Mouse (Mus musculus) lung, postnatal 0 days (tissue): ENCODE measurements around the gene Aldh3a1. TPM values are rescaled to one million over a fixed set of nuclear protein-coding genes. Genes with fewer than 3 reads are reported as not detected.

Source experiments
- ATAC-seq: fragments of 200-750 bp; cut with Nextera tagmentation; 2 replicates; pipeline ENCODE4 v1.8.0; 2017; ENCODE audit warnings: moderate library complexity
- DNase-seq: peaks from one replicate; pipeline ENCODE4 v3.0.0-alpha.2; 2016; ENCODE audit warnings: low spot score
- H3K27ac ChIP-seq: fragments of 300-500 bp; sonication (generic); 2 replicates; pipeline ENCODE4 v1.5.1; 2014; ENCODE audit warnings: antibody characterized with exemption, mild to moderate bottlenecking, low read length, mixed read lengths
- H3K27me3 ChIP-seq: fragments of 300-500 bp; sonication (generic); replicated peaks from 2 replicates; pipeline ENCODE4 v1.6.1; 2014; ENCODE audit warnings: low read length, mixed read lengths; ENCODE audit not compliant: insufficient read depth
- H3K36me3 ChIP-seq: fragments of 300-500 bp; sonication (generic); 2 replicates; pipeline ENCODE4 v1.6.1; 2014; ENCODE audit warnings: low read length, mixed read lengths; ENCODE audit not compliant: insufficient read depth
- H3K4me1 ChIP-seq: fragments of 300-500 bp; sonication (generic); 2 replicates; pipeline ENCODE4 v1.6.1; 2014; ENCODE audit warnings: antibody characterized with exemption, low read depth, low read length, mixed read lengths; ENCODE audit not compliant: insufficient read depth
- H3K4me2 ChIP-seq: fragments of 300-500 bp; sonication (generic); replicated peaks from 2 replicates; pipeline ENCODE4 v1.6.1; 2014; ENCODE audit warnings: low read depth, mild to moderate bottlenecking, low read length, moderate library complexity, mixed read lengths
- H3K4me3 ChIP-seq: fragments of 300-500 bp; sonication (generic); 2 replicates; pipeline ENCODE4 v1.5.1; 2014; ENCODE audit warnings: low read depth, low read length
- H3K9ac ChIP-seq: fragments of 300-500 bp; sonication (generic); replicated peaks from 2 replicates; pipeline ENCODE4 v1.6.1; 2014; ENCODE audit warnings: low read depth, mild to moderate bottlenecking
- H3K9me3 ChIP-seq: fragments of 300-500 bp; sonication (generic); 2 replicates; pipeline ENCODE4 v1.6.1; 2016; ENCODE audit warnings: low read length, mixed read lengths
- CTCF ChIP-seq: IDR thresholded peaks from 2 replicates; pipeline ENCODE4 v1.5.1; 2016; ENCODE audit warnings: antibody characterized with exemption, mild to moderate bottlenecking
- EP300 ChIP-seq: IDR thresholded peaks from 2 replicates; pipeline ENCODE4 v1.6.1; 2016; ENCODE audit warnings: antibody characterized with exemption, mild to moderate bottlenecking, control low read depth
- WGBS: fragments of 180-500 bp; shearing (Covaris S2); extraction: QIAGEN DNeasy Blood & Tissue Kit; methylation state at CpG from one replicate; pipeline ENCODE4 v1.1.7; 2014; 5-methylcytosine and 5-hydroxymethylcytosine counted together
- polyA plus RNA-seq: library from polyadenylated mRNA; unstranded; fragments of >200 nt; fragmentation: Nextera tagmentation; extraction: Ambion mirVana; gene quantifications from 2 replicates; pipeline ENCODE4 v1.2.1, GENCODE M21; 2015

The Aldh3a1 gene
- polyA plus RNA-seq, 1 experiment from 2014 or later: 7.8 TPM

- Histone ChIP-seq H3K4me3 (no peak overlapping the region), H3K4me2 (no peak overlapping the region), H3K9ac (no peak overlapping the region), H3K27me3 (no peaks in the 10 kb centered on the region), H3K9me3 (no peaks in the 10 kb centered on the region), H3K27ac (no peak overlapping the region), H3K4me1 (no peaks in the 10 kb centered on the region), H3K36me3 (peaks cover 29% of the 10 kb centered on the region; the same call in 1 of the 2 replicates)
- no peak for TF ChIP-seq CTCF
- TF ChIP-seq EP300: no peak
- WGBS: 75% methylated on average over 7 of the region's 7 CpGs
- ATAC-seq (no peak), DNase-seq (no peak)
Measured at GRCm38 (mm10) chr11:61244406-61244805, 37.1 kb downstream of the Aldh3a1 start.

- Histone ChIP-seq H3K27me3 (no peaks in the 10 kb centered on the region), H3K36me3 (peaks cover 74% of the 10 kb centered on the region), H3K9me3 (no peaks in the 10 kb centered on the region), H3K9ac (no peak overlapping the region), H3K4me1 (no peaks in the 10 kb centered on the region), H3K4me2 (no peak overlapping the region), H3K27ac (no peak overlapping the region), H3K4me3 (no peak overlapping the region)
- ATAC-seq (no peak), DNase-seq (no peak)
- no peak for TF ChIP-seq EP300
- no peak for TF ChIP-seq CTCF
- 81% methylated on average over 10 of the region's 10 CpGs for WGBS
Measured at GRCm38 (mm10) chr11:61251741-61252140, 44.4 kb downstream of the Aldh3a1 start.

GRCm38 (mm10) chr11:61252807-61253206 is 45.5 kb downstream of the Aldh3a1 start:
- ATAC-seq (no peak), DNase-seq (no peak)
- 84% methylated on average over 12 of the region's 12 CpGs for WGBS
- Histone ChIP-seq H3K36me3 (peaks cover 76% of the 10 kb centered on the region), H3K4me1 (no peaks in the 10 kb centered on the region), H3K4me2 (no peak overlapping the region), H3K27ac (no peak overlapping the region), H3K4me3 (no peak overlapping the region), H3K27me3 (no peaks in the 10 kb centered on the region), H3K9me3 (no peaks in the 10 kb centered on the region), H3K9ac (no peak overlapping the region)
- TF ChIP-seq EP300: no peak
- TF ChIP-seq CTCF: no peak

- ATAC-seq: no peak
- WGBS: 93% methylated on average over 6 of the region's 6 CpGs
- no peak overlapping the region for H3K4me2 ChIP-seq
- no peaks in the 10 kb centered on the region for H3K9me3 ChIP-seq
- no peak overlapping the region for H3K4me3 ChIP-seq
- no peak overlapping the region for H3K27ac ChIP-seq
- TF ChIP-seq EP300 (no peak), CTCF (no peak)
- H3K36me3 ChIP-seq: peaks cover 74% of the 10 kb centered on the region
- H3K27me3 ChIP-seq: no peaks in the 10 kb centered on the region
- no peaks in the 10 kb centered on the region for H3K4me1 ChIP-seq
- H3K9ac ChIP-seq: no peak overlapping the region
- DNase-seq: no peak
Measured at GRCm38 (mm10) chr11:61259106-61259505, 51.8 kb downstream of the Aldh3a1 start.

GRCm38 (mm10) chr11:61262516-61262915 is 55.2 kb downstream of the Aldh3a1 start:
- no peak overlapping the region for H3K4me2 ChIP-seq
- no peak overlapping the region for H3K9ac ChIP-seq
- H3K27me3 ChIP-seq: no peaks in the 10 kb centered on the region
- DNase-seq: no peak
- no peaks in the 10 kb centered on the region for H3K9me3 ChIP-seq
- no peak overlapping the region for H3K27ac ChIP-seq
- peaks cover 46% of the 10 kb centered on the region for H3K36me3 ChIP-seq
- ATAC-seq: no peak
- TF ChIP-seq EP300 (no peak), CTCF (no peak)
- H3K4me3 ChIP-seq: no peak overlapping the region
- 94% methylated on average over 14 of the region's 14 CpGs for WGBS
- H3K4me1 ChIP-seq: peaks cover 3% of the 10 kb centered on the region; the same call in 1 of the 2 replicates

- no peak overlapping the region for H3K27ac ChIP-seq
- no peak overlapping the region for H3K4me3 ChIP-seq
- H3K9me3 ChIP-seq: no peaks in the 10 kb centered on the region
- DNase-seq: no peak
- H3K36me3 ChIP-seq: peaks cover 34% of the 10 kb centered on the region
- no peak overlapping the region for H3K4me2 ChIP-seq
- H3K27me3 ChIP-seq: no peaks in the 10 kb centered on the region
- peaks cover 7% of the 10 kb centered on the region; the same call in 1 of the 2 replicates for H3K4me1 ChIP-seq
- no peak for ATAC-seq
- H3K9ac ChIP-seq: no peak overlapping the region
- no peak for TF ChIP-seq CTCF
- no peak for TF ChIP-seq EP300
- 86% methylated on average over 1 of the region's 1 CpGs for WGBS
Measured at GRCm38 (mm10) chr11:61263841-61264240, 56.5 kb downstream of the Aldh3a1 start.
